Mouse (Mus musculus) Patski (cell line): ENCODE measurements around the gene Tsga13. TPM values are rescaled to one million over a fixed set of nuclear protein-coding genes. Genes with fewer than 3 reads are reported as not detected.

Source experiments
- ATAC-seq: fragments of 100-300 bp; one replicate; pipeline ENCODE4 v1.8.0; 2021
- CTCF ChIA-PET: fragments of 350-600 bp; sonication (Branson Sonifier 250); formaldehyde crosslinking; loops from one replicate; lab custom pipeline; 2022; ENCODE audit warnings: inconsistent platforms; lab: Charles Lee
- POLR2A ChIA-PET: fragments of 350-600 bp; sonication (Branson Sonifier 250); formaldehyde crosslinking; loops from one replicate; lab custom pipeline; 2022; ENCODE audit warnings: antibody characterized with exemption, inconsistent platforms; lab: Charles Lee
- DNase-seq: peaks from one replicate; pipeline ENCODE4 v3.0.0-alpha.2; 2011; ENCODE audit warnings: low read depth, low spot score
- H3K27me3 ChIP-seq: fragments of 371-371 bp; one replicate; pipeline ENCODE4 v1.5.1; 2021
- CTCF ChIP-seq: fragments of 100-300 bp; IDR thresholded peaks from one replicate; pipeline ENCODE4 v1.5.1; 2021
- in situ Hi-C: fragments of 300-500 bp; cut with MboI; formaldehyde crosslinking; loops from 3 replicates; pipeline ENCODE4 v1.11.1; 2018; ENCODE audit warnings: low pct_unique_long_range_greater_than_20kb, mixed read lengths
- polyA plus RNA-seq: library from polyadenylated mRNA; unstranded; gene quantifications from one replicate; pipeline ENCODE4 v1.2.3, GENCODE M21; 2021

Gene Tsga13
- polyA plus RNA-seq, 1 experiment from 2014 or later, result not detected

- ATAC-seq (no peak), DNase-seq (no peak)
- ChIA-PET POLR2A (no interaction called here), CTCF (interaction anchor here (0.8 to 1.2 kb wide), 3 partner anchors 14 to 78 kb away, joined by 3 read pairs; no protein-coding TSS in a partner anchor)
- in situ Hi-C loops, result no loop called here
- TF ChIP-seq CTCF, result no peak
- peaks cover 44% of the 10 kb centered on the region for H3K27me3 ChIP-seq
Observed at GRCm38 (mm10) chr6:30904033-30904432, 11.3 kb downstream of the Tsga13 start.

- H3K27me3 ChIP-seq, result peaks cover 19% of the 10 kb centered on the region
- TF ChIP-seq CTCF, result no peak
- POLR2A ChIA-PET, result interaction anchor here (0.7 kb wide), 1 partner anchor 128 kb away, joined by 3 read pairs; no protein-coding TSS in a partner anchor
- no peak for DNase-seq
- CTCF ChIA-PET, result no interaction called here
- in situ Hi-C loops, result no loop called here
- no peak for ATAC-seq
Observed at GRCm38 (mm10) chr6:30897520-30897919, 17.9 kb downstream of the Tsga13 start.

- DNase-seq (no peak), ATAC-seq (no peak)
- in situ Hi-C loops, result no loop called here
- no peak for TF ChIP-seq CTCF
- POLR2A ChIA-PET, result interaction anchor here (0.7 kb wide), 1 partner anchor 129 kb away, joined by 3 read pairs; no protein-coding TSS in a partner anchor
- H3K27me3 ChIP-seq, result peaks cover 14% of the 10 kb centered on the region
- CTCF ChIA-PET, result no interaction called here
Observed at GRCm38 (mm10) chr6:30896986-30897327, 18.4 kb downstream of the Tsga13 start.

- H3K27me3 ChIP-seq, result peaks cover 11% of the 10 kb centered on the region
- no peak for TF ChIP-seq CTCF
- POLR2A ChIA-PET, result interaction anchor here (0.7 kb wide), 1 partner anchor 414 kb away, joined by 3 read pairs; no protein-coding TSS in a partner anchor
- in situ Hi-C loops, result no loop called here
- CTCF ChIA-PET, result no interaction called here
- DNase-seq (peak; percentile 51), ATAC-seq (peak; percentile 98)
Observed at GRCm38 (mm10) chr6:30896195-30896985, 19.0 kb downstream of the Tsga13 start, which contains the start of gene Copg2. TSS of gene Copg2 (minus strand) at chr6:30896794.

GRCm38 (mm10) chr6:30895819-30896194 lies 19.6 kb downstream of the Tsga13 start:
- TF ChIP-seq CTCF, result no peak
- ATAC-seq, result peak; percentile 24
- DNase-seq, result no peak
- POLR2A ChIA-PET, result interaction anchor here (0.7 kb wide), 1 partner anchor 413 kb away, joined by 3 read pairs; no protein-coding TSS in a partner anchor
- CTCF ChIA-PET, result no interaction called here
- H3K27me3 ChIP-seq, result peaks cover 6% of the 10 kb centered on the region
- in situ Hi-C loops, result no loop called here

GRCm38 (mm10) chr6:30893081-30893480 lies 22.3 kb downstream of the Tsga13 start:
- no peak for DNase-seq
- H3K27me3 ChIP-seq, result no peaks in the 10 kb centered on the region
- in situ Hi-C loops, result no loop called here
- ATAC-seq, result no peak
- no peak for TF ChIP-seq CTCF
- ChIA-PET POLR2A (no interaction called here), CTCF (no interaction called here)

GRCm38 (mm10) chr6:30891761-30892160 lies 23.6 kb downstream of the Tsga13 start:
- ATAC-seq (no peak), DNase-seq (no peak)
- in situ Hi-C loops, result no loop called here
- CTCF ChIA-PET, result no interaction called here
- TF ChIP-seq CTCF, result no peak
- H3K27me3 ChIP-seq, result no peaks in the 10 kb centered on the region
- POLR2A ChIA-PET, result no interaction called here

- POLR2A ChIA-PET, result no interaction called here
- H3K27me3 ChIP-seq, result no peaks in the 10 kb centered on the region
- DNase-seq, result no peak
- in situ Hi-C loops, result no loop called here
- TF ChIP-seq CTCF, result no peak
- ATAC-seq, result no peak
- CTCF ChIA-PET, result no interaction called here
Observed at GRCm38 (mm10) chr6:30884856-30885255, 30.5 kb downstream of the Tsga13 start.

GRCm38 (mm10) chr6:30883491-30883890 lies 31.9 kb downstream of the Tsga13 start:
- ATAC-seq, result no peak
- no peak for TF ChIP-seq CTCF
- H3K27me3 ChIP-seq, result no peaks in the 10 kb centered on the region
- ChIA-PET CTCF (interaction anchor here (2.5 kb wide), 1 partner anchor 15 kb away, joined by 8 read pairs; no protein-coding TSS in a partner anchor), POLR2A (interaction anchor here (0.7 to 1.5 kb wide), 2 partner anchors 19 to 28 kb away, joined by 3 to 4 read pairs; no protein-coding TSS in a partner anchor)
- no peak for DNase-seq
- in situ Hi-C loops, result no loop called here

- TF ChIP-seq CTCF, result no peak
- POLR2A ChIA-PET, result no interaction called here
- in situ Hi-C loops, result no loop called here
- H3K27me3 ChIP-seq, result no peaks in the 10 kb centered on the region
- ATAC-seq, result no peak
- CTCF ChIA-PET, result no interaction called here
- no peak for DNase-seq
Observed at GRCm38 (mm10) chr6:30876661-30877060, 38.7 kb downstream of the Tsga13 start.

- in situ Hi-C loops, result no loop called here
- POLR2A ChIA-PET, result no interaction called here
- no peaks in the 10 kb centered on the region for H3K27me3 ChIP-seq
- no peak for ATAC-seq
- CTCF ChIA-PET, result no interaction called here
- no peak for DNase-seq
- TF ChIP-seq CTCF, result no peak
Observed at GRCm38 (mm10) chr6:30866501-30866900, 48.9 kb downstream of the Tsga13 start.
